Mouse (Mus musculus) cerebellum, postnatal 4 days (tissue): ENCODE data around the gene Unc119b.
"Not testable (repeated sequence)": the region's sequence is repeated elsewhere in the genome, so short reads cannot be mapped to it uniquely, and the experiment has no call there.

Source experiments
- DNase-seq, 2 experiments: peaks; one replicate each; pipeline ENCODE4 v3.0.0; 2022; ENCODE audit warnings: low spot score in 2 of 2, mixed read lengths in 1 of 2

Unc119b gene

DNA sequence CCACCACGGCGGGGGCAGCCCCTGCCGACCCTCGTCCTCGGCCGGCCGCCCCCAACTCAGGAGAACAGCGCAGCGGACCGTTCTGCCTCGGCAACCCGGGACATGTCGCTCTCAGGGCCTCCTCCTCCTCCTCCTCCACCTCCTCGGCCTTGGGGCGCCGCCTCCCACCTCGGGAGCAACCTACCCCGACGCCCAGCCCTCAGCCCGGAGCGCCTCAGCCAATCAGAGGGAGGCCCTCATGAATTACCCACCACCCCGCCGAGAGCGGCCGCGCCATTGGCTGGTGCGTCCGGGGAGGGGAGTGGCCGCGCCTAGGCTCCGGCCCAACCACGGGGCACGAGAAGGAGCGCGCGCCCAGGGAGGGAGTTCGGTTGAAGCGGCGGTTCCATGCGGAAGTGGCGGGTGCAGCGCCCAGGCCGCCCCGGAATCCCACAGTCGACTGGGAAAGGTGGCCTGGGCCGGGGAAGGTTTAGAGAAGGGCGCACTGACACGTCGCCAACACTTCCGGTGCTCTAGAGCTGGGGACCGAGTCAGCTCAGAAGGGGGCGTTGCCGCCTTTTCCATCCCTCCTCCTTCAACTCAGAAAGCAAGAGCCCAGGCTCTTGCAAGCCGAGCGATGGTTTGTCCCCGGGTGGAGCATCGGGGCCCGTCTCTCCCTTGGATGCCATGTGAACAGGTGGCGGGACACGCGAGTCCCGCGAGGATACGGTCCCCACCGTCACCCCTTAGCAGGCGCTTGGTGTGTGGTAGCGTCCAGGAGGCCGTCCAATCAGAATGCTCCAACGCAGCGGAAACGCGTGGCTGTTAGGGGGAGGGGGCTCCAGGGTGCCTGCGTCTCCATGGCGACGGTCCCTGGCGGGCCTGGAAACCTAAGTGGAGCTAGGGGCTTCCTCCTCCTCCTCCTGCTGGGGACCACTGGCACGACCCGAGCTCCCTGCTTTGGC, 23.5 kb upstream of the Unc119b start, which contains the start of gene Mlec:
Gene Mlec (minus strand): TSS at position 140 of the 944 bp plus-strand sequence.
- peak; percentile 98 to 99 for DNase-seq

DNA sequence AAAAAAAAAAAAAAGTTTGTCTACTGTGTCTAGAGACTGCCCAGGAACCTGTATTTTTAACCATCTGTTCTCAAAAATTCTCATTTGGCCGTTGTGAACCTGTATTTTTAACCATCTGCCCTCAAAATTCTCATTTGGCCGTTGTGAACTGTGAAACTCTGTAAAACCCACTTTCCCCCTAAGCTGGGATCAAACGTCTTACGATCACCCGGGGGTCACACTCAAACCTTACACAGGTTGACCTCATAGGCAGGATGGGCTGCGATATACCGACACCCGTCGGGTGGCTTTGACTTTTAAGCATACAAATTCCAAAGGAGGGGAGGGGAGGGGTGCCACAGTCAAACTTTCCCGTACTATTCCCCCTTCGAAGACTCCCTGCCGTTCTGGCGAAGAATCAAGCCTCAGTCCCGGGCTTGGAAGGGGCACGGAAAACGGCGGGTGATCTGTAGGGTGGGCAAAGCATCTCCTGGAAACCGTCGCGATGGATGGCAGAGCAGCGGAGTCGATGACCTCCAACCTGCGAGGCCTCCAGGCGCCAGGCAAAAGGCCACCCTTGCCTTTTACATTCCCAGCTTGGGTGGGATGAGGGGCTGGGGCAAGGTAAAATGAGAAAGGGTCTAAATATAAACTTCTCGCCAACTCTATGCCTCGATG, 22.3 kb upstream of the Unc119b start:
- DNase-seq: peak in 1 of 2 experiments; percentile 26

DNA sequence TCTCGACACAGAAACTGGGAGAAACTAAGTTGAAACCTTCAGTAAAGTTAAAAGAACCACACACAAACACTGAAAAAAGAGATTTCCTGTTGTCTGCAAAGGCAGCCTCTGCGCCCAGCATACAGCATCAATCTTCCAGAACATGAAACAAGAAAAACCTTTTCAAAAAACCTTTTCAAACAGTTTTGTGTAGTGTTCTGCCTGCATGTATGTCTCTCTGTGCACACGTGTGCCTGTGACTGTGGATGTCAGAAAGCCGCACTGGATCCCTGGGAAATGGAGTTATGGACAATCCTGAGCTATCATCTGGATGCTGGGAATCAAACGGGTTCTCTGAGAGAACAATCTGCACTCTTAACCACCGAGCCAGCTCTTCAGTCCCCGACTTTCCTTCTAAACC, 21.6 kb upstream of the Unc119b start:
- no peak for DNase-seq

DNA sequence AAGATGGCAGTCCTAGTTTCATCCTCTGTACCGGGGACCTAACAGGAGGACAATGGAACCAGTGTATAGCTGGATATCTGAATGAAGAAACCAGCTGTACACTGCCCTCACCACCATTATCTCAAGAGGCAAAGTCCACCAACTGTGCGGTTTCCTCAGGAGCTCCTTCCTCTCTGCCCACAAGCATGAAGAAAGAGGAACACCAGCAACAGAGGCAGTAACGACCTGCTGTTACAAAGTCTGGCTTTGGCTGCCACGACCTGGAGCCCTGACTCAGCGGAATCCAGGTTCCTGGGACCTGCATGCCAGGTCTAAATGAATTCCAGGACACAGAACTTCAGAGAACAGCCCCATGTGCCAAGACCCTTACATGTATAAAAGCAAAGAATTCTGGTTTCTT, 21.1 kb upstream of the Unc119b start:
- DNase-seq: no peak

DNA sequence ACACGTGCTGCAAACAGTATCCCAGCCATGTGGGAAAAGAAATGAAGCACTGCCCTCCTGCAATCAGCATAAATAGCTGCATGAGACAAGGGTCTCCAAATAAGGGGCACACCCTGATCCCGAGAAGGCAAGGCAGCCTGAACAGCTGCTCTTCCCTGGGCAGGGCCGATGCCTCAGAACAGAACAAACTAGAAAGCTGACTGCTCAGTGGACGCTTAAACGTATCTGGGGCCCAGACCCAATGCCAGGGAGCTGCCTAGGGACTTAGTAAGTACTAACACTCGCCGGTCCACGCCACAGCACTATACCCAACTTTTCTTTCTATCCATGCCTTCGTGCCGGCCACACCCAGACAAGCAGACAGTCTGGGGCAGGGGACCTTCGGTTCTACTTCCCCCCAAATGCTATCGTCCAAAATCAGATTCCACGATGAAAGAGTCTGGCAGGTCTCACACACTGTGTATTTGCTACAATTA, 20.4 kb upstream of the Unc119b start:
- DNase-seq: no peak

DNA sequence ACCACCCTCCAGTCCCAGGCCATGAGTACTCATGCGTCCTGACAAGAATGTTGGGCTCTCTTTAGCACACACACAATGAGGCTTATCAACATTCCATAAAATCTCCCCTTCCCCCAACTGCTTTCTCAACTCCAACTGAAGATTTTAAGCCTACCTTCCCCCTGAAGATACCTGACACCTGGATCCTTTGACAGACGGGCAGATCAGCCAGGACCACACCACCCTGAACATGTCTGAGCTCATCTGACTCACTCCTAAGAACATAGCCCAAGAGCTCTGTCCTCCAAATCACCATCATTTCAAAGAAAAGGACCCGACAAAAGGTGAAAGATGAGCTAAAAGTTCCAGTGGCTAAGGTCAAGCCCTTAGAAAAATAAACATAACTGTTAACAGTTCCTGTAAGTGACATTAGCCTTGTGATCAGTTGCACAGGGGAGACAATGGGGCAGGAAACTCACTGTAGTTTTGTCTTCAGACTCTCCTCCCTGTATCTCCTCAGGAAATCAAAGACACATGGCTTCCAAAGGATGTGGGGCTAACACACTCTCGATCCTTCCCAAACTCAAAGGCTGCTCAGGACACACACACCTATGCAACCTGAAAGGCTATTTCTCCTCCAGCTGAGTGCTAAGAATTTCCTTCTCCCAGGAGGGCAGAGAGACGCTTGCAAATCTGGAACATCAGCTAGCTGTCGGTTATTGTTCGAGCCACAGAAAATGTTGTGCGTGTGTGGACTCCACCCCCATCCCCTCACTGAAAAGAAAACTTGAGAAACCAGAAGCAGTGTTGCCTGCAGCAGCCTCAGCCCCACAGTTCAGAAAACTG, 17.6 kb upstream of the Unc119b start:
- DNase-seq: no peak

DNA sequence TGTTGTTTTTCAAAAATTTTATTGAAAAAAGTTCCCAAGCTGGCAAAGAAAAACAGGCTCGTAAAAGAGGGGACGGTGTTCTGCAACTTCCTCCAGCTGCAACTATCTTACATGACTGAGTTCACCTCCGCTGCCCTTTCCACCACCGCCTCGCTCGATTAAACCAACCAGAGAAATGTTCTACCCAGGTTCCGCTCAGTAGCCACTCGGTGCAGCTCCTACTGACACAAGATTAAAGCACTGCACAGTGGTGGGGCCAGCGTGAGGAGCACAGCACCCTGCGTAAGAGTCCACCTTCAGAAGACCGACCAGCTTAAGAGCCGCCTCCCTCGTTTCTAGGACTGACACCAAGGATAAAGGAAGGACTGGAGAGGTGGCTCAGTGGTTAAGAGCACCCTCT, 16.7 kb upstream of the Unc119b start:
- DNase-seq: no peak

DNA sequence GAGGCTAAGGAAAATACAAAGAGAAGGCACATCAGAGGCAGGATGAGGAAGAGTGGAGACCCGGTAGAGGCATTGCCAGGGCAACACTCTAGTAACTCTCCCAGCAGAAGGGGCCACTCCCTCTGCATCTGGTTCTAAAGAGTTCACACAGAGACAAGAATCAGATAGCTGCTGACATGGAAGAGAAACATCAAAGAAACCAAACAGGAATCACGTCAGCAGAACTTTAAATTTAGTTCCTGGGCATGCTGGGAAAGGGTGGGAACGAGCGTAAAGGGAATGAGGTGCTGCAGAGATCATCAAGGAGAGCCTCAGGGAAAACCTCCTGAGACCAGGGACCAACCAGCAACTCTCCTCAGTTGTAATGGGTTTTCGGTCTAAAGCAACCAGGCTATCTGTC, 16.2 kb upstream of the Unc119b start:
- DNase-seq: no peak

DNA sequence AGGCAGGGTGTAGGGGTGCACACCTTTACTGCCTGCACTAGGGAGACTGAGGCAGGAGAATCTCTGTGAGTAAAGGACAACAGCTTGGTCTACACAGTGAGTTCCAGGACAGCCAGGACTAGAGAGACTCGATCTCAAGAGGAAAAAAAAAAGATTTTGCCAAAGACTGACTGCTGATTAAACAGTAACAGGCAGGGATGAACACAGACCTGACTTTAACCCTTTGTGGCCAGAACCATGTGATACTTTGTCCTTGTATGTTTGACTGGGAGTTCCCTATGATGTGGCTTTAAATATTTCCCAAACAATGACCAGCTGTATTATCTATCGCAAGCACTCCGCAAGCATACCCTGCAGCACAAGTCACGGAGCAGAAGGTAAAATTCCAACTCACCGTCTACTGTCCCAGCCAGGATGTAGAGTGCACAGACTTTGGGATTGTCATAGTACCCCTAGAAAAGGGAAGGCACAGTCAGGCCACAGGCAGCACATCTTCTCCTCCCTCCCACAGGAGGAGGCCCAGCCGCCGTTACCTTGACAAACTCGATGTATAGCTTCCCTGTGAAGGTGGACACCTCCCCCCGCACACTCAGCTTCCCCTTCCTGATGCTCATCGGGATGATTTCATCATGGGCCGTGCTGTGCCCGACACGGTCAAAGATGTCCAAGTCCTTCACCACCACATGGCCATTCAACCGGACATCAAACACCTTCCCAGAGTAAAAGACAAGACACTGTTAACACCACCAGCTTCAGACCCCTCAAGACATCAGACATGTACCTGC, 15.1 kb upstream of the Unc119b start:
- no peak for DNase-seq

DNA sequence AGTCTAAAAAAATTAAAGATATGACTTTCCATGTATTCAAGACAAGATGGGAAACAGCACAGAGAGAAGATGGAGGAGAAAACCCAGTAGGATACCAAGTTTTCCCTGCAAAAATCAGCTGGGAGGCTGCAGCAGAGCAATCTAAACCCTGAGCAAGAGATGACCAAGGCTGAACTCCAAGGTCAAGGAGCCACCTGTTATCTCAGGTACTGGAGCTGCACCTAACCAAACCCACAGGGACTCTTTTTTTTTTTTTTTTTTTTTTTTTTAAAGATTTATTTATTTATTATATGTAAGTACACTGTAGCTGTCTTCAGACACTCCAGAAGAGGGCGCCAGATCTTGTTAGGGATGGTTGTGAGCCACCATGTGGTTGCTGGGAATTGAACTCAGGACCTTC, 14.1 kb upstream of the Unc119b start:
- DNase-seq: not testable (repeated sequence)

DNA sequence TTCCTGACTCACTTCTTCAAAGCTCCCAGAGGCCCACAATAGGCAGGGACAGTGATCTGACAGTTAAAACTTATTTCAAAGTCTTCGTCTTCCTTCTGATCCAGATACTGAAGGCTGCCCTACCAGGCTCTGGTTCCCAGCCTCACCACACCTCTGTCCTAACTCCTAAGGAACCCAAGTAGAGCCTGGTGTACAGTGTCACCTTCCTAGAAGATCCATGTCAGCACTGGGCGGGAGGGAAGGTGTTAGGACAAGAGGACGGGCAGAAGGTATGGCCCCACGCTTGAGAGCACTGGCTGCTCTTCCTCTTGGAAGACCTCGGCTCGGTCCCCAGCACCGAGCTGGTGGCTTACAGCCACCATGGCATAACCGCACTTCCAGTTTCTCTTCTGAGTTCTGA, 13.6 kb upstream of the Unc119b start:
- no peak for DNase-seq

DNA sequence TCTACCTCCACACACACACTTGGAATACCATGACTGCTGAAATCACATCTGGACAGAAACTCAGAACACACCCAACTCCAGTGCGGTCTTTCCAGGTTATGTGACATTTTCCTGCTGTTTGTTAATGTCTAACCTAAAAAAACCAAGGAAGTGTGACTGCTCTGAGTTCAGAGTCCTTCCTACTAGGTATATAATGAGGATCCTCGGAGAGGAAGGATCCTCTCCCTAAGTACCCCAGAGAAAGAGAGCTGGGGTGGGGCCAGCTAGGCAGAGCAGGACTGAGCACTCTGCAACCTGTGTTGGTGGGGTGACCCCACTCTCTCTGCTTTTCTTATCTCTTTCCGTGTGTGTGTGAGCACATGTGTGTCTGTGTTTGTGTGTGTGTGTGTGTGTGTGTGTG, 12.6 kb upstream of the Unc119b start:
- DNase-seq: no peak

DNA sequence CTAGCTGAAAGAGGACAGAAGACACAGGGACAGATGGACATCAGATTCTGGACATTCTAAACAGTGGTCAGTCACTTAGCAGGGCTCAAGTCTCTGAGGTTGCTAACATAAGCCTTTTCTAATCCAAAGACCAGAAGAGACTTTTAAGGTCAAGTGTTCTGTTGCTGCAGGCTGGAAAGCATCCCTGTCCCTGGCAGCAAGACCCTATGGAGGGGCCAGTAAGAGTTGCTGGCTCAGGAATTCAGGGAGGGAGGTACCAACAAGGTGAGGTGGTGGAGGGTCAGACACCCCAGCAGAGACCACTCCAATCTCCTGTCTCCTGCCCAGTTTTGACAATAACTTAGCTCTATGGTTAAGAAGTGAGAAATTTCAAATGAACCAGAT, 12.0 kb upstream of the Unc119b start:
- no peak for DNase-seq

DNA sequence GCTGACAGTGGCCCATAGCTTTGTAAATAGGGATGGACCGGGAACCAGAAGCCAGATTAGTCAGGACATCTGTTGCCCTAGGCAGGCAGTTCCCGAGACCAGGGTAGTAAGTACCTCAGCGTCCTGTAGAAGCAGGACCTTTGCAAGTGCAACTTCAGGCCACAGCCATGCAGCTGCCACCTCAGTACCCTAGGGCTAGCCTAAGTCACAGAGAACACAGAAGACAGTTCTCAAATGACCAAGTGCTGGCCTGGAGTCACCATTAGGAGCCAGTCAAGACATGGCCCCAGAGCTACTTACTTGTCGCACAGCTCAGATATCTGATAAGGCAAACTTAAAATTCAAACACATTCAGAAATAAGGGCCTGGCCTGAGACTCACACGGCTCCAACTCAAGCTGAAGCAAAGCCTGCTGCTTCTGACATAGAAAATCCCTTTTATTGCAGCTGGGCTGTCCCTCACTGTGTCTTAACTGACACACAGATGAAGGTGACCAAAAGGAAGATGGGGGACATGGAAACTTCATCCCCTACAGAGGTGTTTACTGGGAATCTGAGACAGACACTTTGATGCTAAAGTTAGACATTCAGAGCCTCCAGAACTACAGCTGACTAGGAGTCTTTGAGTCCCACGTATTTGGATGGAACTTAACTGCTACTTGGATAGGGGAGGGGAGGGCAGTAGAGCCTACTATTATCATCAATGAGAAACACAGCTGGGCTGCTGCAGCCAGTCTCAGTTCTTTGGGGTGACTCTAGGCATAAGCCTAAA, 11.4 kb upstream of the Unc119b start:
- no peak for DNase-seq

DNA sequence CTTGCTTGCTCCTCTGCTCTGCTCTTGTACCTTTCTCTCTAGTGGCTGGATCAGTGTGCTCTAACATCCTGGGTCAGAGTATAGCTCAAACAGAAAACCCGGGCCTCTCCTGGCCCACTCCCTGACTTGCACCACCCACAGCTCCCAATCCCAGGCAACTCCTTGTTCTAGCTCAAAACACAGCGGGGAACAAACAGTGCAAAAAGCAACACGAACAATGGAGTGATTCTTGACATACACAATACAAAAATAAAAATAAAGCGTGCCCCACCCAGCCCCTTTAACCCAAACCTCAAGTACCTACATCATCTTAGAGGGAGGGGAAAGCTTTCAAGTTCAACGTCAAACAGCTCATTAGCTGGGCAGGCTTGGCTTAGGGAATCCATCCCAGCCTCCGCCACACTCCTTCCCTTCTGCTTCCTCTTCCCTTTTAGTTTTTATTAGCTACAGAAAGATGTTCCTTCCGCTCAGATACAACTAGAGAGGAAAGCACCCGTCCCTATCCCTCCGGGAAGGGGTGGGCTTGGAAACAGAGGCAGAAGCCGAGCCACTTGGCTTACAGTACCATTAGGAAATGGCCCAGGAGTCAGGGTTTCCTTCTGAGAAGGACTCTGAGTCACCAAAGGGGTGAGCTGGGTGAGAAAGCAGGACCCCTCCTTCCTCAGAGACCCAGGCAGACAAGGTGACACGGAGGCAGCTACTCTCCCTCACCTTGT, 10.6 kb upstream of the Unc119b start:
- no peak for DNase-seq

DNA sequence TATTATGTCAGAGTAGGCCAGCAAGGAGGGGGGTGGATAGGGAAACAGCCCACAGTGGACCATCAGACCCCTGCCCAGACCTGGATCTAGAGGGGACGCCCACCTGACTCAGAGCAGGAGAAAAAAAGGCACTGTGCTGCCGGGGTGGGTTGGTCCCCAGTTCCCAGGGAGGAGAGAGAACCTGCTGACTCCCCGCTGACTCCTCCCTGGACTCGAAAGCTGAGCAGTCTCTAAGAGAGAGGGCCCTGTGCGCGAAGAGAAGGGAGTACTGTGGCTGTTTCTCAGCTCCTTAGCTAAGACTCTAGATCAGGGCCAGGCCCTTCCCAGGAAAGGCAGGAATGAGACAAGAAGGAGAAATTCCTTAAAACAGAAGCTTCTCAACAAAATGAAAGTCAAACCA, 9.7 kb upstream of the Unc119b start:
- DNase-seq: no peak

DNA sequence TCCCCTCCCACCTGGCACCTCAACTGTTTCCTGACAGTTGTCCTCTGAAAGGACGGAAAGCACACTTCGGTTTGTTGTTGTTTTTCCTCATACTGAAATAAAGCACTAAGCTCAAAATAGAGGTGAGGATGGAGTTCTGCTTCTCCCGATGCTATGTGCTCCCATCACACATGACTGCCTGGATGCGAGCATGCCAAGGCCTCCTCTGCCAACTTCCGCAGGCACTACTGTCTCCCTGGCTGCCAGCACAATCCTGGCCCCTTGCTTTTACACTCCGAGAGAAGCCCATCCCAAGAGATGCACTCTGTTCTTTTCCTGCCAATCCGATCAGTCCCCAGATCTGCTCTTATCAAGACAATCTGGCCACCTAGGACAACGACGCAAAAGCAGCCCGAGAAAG, 8.8 kb upstream of the Unc119b start:
- peak in 1 of 2 experiments; percentile 52 for DNase-seq

DNA sequence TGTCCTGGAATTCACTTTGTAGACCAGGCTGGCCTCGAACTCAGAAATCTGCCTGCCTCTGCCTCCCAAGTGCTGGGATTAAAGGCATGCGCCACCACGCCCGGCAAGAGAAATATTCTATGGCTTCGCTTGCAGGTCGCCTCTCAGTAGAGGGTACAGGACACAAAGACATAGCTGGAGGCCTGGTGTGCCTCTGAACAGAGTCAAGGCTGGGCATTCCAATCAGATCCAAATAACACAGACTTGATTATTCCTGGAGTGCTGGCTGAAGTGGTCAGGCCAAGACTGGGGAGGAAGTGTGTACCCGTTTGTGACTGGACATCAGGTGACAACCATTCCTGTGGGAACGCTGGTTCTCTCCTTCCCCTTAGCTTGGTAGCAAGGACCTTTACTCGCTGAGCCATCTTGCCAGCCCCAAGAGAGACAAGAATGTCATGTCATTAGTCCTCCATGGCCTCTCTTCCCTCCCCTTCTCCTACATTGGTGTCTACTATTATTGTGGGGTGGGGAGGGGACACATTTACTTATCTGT, 7.5 kb upstream of the Unc119b start:
- DNase-seq: no peak

DNA sequence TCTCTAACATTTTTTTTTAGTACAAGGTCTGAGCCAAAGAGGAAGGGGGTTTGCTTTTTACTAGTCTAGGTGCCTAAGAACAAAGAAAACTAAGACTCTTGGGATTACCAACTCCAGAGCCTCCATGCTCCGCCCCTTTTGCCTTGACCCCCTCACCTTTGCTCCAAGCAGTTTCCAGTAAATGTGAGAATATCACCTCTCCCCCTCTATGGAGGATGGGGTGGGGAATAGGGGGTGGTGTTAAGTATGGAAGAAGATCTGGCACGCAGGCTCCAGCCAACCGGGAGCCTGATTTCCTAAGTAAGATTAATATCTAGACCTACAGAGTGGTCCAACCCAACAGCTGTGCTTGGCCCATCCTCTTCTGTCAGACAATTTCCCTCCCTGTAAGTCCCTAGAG, 6.0 kb upstream of the Unc119b start:
- DNase-seq: no peak

DNA sequence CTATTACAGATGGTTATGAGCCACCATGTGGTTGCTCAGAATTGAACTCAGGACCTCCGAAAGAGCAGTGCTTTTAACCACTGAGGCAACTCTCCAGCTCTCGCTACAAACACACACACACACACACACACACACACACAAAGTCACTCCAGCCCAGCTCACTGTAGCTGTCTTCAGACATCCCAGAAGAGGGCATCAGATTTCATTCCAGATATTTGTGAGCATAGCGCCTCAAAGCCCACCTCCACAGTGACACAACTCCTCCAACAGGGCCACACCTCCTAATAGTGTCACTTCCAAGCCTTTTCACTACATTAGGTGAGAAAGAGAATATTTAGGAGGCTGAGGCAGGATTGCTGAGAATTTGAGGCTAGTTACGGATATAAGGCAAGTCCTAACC, 4.3 kb upstream of the Unc119b start:
- DNase-seq: no peak
